Mouse (Mus musculus) liver, adult (tissue): Measurements from ENCODE around the gene Grm1.

ENCODE experiments used
- GATA4 ChIP-seq: IDR thresholded peaks from 2 replicates; pipeline ENCODE4 v1.6.1; 2014; ENCODE audit warnings: mild to moderate bottlenecking, low read length; ENCODE audit not compliant: insufficient replicate concordance

The Grm1 gene

DNA sequence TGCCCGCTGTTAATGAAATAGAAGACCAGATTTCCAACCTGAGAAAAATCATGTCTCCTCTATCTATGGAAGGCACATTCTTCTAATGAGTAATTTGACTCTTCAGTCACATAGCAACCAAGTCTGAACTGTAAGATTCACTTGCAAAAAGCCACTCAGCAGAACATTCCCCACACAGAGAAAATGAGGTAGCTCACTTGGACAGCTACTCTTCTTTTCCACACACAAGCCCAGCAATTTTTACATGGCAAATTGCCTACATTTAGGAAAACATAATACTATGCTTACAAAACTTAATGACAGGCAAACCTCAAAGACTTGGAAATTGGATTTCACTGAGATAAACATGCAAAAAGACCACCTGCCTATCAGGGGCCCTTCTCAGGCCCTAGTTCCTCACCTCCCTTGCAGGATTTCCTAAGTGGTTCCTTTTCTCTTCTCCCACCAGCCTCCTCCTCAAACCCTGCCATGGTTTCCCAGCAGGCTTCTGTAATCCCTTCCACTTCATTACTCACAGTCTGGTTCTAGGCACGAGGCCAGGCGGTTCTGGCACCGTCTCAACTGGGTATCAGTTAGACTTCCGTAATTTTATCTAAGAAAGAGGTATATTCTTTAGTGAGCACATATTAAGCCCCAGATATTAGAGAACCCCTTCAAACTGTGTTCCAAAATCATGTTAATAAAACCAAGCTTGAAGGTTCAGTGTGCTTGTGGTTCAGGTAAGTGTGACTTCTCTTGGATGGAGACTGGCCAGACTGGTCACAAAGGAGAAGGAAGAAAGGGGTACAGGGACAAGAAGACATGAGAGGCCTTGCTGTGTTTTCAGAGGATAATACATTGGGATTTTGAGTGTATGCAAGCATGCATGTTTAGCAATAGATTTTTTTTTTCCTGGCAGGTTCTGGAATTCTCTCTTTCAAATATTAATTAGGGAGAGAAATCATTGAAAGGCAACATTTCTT lies 269.1 kb downstream of the Grm1 start:
- TF ChIP-seq GATA4: no peak

DNA sequence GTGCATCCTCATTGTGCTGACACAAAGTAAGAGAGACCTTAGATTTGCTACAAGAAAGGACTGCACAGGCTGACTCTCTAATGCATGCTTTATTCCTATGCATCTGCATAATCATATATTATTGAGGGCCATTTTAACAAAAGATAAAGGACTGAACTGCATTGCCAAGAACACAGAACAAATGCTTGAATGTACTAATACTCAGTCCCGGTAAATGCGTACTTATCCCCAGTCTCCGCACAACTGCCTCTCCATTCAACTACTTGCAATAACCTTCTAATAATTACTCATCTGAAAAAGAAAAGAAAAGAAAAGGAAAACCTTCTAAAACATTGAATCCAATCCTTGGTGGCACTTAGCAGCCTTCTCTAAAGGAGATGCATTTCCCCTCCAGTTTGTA lies 272.4 kb downstream of the Grm1 start:
- no peak for TF ChIP-seq GATA4

DNA sequence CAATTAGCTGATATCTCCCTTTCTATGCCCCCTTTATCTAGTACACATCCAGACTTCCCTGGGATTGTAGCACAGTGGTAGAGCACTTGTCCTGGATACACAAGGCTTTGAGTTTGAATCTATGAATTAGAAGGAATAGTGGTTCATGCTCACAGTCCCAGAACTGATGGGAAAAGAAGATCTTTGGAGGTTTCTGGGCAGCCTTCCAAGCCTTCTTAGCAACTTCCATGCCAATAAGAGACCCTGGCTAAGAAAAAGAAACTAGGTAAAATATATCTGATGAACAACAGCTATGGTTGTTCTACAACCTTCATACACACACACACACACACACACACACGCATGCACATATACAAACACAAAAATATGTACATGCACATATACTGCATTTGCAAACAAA lies 286.8 kb downstream of the Grm1 start:
- no peak for TF ChIP-seq GATA4

DNA sequence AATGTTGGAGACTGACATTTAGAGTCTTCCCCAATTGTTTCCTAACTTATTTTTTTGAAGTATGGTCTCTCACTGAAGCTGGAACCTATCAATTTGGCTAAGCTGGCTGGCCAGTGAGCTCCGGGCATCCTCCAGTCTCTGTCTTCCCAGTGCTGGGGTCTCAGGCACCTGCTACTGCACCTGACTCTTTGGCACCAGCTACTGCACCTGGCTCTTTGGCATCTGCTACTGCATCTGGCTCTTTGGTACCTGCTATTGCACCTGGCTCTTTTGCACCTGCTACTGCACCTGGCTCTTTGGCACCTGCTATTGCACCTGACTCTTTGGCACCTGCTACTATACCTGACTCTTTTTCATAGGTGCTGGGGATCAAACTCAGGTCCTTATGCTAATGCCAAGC lies 291.7 kb downstream of the Grm1 start:
- TF ChIP-seq GATA4: no peak

DNA sequence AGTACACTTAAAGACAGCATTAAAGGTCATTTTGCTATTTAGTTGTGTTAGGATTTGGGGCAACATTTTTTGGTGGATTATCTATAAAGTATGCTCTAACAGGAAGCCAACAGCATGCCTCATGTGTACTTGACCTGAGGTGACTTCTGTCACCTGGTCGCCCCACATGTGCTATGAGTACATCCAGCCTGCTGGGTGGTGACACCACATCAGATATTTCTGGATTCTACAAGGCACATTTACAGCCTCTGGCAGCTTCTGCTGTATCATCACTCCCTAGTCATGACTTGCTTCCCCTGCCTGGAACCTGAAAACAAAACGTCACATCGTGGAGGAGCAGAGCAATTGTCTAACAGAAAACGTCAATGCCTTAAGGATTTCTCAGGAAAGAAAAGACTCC lies 292.2 kb downstream of the Grm1 start:
- no peak for TF ChIP-seq GATA4

DNA sequence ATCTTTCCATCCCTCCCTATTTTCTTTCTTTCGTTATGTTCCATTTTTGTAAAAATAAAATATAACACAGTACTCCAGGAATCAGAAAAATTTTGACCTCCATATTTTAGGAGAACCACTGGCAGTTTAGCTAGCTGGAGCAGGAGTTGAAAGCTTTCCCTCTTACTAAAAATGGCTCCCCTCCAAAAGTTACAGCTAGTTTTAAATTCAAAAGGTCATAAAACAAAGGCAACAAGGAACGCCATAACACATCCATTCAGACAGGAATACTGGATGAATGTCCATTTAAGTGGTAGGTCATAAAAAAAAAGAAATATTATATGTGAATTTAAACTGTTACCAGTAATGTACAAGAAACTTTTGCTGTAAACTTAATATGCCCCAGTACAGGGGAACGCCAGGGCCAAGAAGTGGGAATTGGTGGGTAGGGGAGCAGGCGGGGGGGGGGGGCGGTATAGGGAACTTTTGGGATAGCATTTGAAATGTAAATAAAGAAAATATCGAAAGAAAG lies 294.2 kb downstream of the Grm1 start:
- no peak for TF ChIP-seq GATA4

DNA sequence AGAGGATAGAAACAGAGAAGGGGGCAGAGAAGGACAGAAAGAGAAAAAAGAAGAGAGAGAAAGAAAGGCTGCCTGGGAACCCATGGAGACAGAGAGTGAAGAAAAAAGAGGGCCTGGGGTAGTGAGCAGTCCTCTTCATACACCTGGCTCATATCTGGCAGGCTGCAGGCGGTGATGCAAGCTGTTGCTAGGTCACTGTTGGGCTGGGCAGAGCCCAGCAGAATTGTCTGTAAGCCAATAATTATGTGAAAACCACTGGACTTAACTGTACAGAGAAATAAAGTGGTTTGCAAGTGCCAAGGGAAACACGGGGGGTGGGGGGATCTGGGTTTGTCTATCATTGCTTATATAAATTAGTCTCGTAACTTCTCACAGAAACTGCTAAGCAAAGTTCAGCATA lies 297.0 kb downstream of the Grm1 start:
- no peak for TF ChIP-seq GATA4

DNA sequence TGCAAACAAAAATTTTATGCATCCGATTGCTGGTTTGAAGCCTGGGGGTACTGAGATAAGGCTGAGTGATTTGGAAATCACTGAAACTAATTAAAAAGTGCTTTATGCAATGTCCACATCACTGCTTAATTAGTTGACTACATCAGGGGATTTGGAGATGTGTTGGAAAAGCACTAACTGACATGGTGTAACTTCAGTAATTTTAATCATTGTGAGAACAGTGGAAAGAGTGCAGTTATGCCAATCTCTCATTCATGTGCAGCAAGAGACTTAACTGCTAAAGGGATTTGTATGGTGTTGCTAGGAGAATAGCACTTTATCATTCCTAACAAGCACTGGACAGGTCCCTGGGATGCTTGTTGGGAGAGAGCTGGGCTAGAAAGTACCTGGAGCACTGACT lies 307.3 kb downstream of the Grm1 start:
- TF ChIP-seq GATA4: no peak

DNA sequence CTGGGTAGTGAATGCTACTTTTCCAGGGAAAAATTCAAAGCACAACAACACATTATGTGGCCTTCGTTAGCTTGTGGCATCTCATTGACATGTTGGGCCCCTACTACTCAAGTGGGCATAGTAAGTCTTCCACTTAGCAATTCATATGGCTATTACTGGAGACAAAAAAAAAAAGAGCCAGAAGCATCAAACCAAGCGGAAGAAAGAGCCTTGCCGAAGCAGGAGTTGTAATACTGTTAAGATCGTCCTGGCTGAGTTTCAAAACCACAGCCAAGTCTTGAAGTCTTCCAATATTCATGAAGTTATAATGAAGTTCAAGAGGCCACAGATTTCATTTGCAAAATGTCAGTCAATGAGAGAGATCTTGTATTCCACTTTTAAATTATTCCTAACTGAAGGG lies 319.1 kb downstream of the Grm1 start:
- TF ChIP-seq GATA4: no peak

DNA sequence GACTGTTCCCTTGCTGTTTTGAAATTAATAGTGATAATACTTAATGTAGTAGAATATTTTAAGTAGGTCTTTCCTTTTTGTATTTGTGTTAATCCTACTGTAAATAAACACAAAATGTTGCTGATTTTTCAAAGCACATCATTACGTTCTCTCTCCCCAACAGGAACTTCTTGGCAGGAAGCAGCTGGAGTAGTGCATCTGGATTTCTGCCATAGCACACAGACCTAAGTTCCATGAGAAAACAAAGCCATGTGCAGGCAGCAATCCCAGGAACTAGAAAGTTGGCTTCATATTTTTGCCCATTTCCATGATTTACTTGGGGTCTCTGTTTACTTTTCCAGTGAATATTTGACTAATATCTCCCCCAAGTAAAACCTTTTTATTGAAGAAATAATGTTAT lies 320.9 kb downstream of the Grm1 start:
- TF ChIP-seq GATA4: no peak

DNA sequence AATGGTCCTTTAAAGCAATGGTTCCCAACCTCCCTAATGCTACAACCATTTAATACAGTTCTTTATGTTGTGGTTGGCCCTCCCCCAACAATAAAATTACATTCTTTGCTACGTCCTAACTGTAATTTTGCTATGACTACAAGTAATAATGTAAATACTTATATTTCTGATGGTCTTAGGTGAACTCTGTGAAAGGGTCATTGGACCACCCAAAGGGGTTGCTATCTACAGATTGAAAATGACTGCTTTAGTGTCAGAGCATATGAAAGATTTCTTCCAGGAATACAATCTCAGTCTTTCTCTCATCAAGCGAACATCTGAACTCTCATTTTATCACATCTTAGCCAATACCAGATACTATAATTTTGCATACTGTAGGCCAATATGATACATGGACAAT lies 321.4 kb downstream of the Grm1 start:
- no peak for TF ChIP-seq GATA4

DNA sequence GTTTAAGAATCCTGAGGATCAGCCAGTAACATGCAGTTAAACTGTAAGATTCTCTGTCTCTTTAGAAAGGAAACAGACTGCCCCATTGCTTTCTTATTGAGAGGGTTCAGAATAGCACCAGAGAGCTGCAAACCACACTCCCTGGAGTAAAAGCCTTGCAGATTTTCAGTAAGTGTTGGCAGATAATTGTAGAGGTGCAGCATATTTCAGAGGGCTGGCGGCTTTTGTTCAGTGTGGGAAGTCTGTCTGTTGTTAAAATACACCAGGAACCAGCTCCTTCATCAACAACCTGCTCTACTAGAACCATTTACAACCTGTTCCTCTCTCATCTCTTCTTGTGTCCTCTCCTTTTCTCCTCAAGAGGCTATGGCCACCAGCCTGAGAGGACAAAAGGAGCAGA lies 331.1 kb downstream of the Grm1 start:
- TF ChIP-seq GATA4: no peak

DNA sequence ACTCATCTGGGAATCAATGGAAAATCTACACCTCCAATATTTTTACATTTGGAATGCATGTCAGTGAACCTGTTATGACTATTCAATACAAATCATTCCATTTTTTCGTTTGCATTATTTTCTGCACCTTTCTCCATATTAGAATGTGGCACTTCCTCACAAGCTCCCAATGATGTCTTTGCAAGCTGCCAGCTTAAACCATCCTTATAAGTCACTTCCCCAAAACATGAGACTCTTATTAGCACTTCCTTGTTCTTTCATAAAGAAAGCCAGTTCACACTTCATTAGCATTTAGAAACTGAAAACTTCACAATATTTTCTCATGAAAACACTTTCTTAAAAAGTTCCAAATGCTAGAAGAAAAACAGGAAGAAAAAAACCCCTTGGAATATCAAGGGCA lies 338.1 kb downstream of the Grm1 start:
- no peak for TF ChIP-seq GATA4

DNA sequence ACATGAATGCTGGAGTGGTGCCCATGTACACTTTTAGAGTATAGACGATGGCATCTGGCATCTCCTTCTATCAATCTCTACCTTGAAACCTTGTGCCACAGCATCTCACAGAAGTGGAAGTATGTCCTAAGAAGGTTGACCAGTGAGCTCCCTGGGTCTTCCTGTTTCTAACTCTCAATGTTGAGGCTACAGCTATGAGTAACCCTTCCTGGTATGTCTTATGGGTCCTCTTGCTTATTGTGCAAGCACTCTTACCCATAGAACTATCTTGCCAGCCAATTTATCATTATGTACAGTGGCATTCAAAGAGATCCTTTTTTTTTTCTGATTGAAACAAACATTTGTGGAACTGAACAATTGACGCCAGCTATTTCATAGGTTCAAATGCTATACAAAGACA lies 340.0 kb downstream of the Grm1 start:
- no peak for TF ChIP-seq GATA4

DNA sequence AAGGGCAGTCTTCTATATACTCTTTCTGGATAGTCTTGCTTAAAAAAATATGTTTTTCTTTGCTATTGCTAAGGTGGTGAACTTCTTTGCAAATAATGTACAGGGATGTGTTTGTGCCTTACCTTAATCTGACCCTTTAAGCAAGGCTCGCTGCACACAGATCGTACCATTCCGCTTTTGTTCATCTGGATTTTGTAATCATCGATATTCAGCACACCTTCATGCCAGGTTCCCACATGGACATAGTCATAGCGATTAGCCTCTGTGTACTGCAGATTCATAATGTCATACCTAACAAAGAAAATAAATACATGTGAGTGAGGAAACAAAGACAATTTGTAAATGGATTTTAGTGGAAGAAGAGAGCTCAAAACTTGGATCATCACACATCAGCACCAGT lies 340.8 kb downstream of the Grm1 start:
- TF ChIP-seq GATA4: no peak

DNA sequence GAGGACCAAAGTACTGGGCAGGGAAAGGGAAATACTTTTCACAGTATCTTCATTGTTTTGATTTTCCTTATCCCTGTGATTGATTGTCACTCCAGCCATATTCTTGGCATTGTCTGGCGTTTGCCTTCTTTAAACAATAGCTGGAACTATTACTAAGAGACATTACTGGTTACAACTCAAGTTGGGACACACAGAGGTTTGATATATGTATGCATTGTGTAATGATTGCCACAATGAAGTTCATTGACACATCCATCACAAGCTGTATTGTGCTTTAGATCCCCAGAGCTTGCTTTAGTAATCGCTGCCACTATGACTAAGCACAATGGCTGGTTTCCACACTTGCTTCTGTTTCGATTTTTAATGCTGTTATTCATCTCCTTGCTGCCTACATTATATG lies 341.4 kb downstream of the Grm1 start:
- no peak for TF ChIP-seq GATA4

DNA sequence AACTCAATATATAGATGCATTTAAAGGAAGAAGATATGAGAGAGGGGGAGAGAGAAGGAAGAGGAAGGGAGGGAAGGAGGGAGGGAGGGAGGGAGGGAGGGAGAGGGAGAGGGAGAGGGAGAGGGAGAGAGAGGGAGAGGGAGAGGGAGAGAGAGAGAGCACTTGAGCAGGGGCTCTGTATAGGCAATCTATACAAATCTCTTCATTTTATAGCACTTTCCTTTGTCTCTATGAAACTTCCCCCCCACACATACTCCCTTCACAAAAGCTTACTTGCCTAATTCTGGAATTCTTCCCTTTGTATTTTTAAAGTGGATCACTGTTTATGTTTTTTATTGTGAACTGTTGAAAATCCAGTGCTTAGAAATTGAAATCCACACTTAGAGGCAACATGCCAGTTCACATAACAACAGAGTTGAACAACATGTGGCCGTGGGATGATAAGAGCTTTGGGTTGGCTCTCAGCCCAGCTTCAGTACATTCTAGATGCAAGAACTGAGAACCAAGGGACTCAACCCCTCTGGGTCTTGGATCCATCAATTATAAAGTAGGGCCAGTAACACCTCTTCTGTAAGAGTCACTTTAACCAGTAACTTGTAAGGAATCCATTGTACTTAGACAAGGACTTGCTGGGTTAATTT lies 345.0 kb downstream of the Grm1 start:
- TF ChIP-seq GATA4: no peak

DNA sequence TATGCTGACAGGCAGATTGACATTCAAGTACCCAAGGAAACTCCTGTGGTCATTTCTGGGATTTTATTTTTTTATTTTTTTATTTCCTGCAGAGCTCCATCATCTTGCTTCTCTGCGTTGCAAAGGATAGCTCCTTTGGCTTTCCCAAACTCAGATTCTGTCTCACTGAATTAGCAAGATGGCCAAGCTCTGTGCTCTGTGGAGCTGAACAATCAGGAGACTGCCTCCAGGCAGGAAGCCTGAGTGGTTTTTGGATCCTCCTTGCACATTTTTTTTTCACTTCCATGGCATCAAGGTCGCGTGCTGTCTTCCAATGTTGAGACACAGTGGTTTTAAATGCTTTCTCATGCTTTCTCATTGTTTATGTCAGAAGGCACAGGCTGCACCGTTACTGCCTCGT lies 347.6 kb downstream of the Grm1 start:
- no peak for TF ChIP-seq GATA4
